Mouse (Mus musculus): ENCODE data around the gene Sass6. TPM values are rescaled to one million over a fixed set of nuclear protein-coding genes. Genes with fewer than 3 reads are reported as not detected.
"Not testable (repeated sequence)": the region's sequence is repeated elsewhere in the genome, so short reads cannot be mapped to it uniquely, and the experiment has no call there.

Sass6 gene
- 25.5 and 27.9 TPM in 2 replicates for polyA plus RNA-seq (2014; fragmentation: Nextera tagmentation; extraction: Ambion mirVana)

DNA sequence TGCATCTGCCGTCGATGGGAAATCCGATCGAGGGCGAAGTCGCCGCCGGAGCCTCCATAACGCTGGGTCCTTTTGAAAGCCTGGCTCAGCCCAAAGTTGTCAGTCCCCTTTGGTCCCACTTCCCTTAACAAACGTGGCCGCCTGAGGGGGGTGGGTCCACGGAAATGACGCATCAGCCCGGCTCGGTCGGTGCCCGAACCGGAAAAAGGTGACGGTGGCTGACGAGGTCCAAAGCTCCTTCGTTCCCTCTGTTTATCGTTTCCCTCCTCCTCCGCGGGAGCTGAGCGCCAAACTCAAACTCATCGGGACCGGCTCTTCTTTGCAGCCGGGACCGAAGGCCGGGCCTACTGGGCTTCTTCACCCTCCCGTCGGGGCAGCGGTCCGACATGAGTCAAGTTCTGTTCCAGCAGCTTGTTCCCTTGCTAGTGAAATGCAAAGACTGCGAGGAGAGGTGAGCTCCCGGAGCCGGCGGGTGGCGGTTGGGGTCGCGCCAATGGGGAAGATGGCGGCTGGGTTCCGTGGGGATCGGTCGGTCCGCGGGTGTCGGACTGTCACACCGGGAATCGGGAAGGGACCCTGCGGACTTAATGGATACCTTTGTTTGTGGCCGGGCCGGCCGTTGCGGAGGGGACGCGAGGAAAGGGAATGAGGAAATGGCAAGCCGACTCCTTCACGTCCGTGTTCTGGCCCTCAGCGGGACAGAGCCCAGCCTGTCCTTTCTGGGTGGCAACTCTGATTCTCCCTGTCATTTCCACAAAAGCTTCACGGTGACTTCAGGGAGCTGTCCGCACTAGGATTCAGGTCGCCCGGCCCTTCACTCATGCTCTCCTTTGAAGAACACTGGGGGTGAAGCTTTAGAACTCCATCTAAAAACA is at the start of gene Sass6:
TSS of gene Sass6 (plus strand) at position 255 of the 875 bp plus-strand sequence.
- under 1% methylated on average over 65 of the region's 65 CpGs for WGBS
- peak within 1 kb of the TSS; percentile 59 for H3K9ac ChIP-seq (replicated peaks; ENCODE audit: low read depth, low read length)
- ATAC-seq (ENCODE audit: insufficient number of reproducible peaks, insufficient read depth, low FRiP score, low read depth), result peak; percentile 96

DNA sequence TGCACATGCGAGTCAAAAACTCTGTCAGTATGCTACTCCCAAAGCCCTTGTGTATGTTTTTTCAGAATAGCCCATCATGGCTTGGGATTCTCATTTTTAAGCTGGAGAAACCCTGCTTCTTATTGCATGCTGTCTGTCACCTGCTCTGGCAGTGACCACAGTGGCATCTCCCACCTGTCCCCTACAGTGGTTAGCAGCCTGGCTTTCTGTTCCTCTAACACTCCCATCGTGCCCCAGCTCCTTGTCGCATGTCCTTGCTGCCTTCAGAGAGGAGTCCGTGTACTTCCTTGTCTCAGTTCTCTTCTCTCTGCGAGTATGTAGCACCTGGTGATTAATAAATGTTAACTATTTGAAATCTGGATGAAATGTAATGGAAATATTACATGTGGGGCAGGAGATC is 47.4 kb upstream of the Sass6 start:
- H3K36me3 ChIP-seq (ENCODE audit: control insufficient read depth, insufficient read depth, low read length), result peaks cover 13% of the 10 kb centered on the region; the same call in 1 of the 2 replicates
- no peaks in the 10 kb centered on the region for H3K27me3 ChIP-seq (ENCODE audit: control insufficient read depth, insufficient read depth, low read length)
- H3K4me3 ChIP-seq (ENCODE audit: low read depth, low read length), result no peak overlapping the region
- H3K4me2 ChIP-seq (replicated peaks; ENCODE audit: low read depth, low read length), result no peak overlapping the region
- no peaks in the 10 kb centered on the region for H3K9me3 ChIP-seq (ENCODE audit: control insufficient read depth, low read depth, low read length)
- no peaks in the 10 kb centered on the region for H3K4me1 ChIP-seq (ENCODE audit: control insufficient read depth, insufficient read depth, low read length)
- no peak for ATAC-seq (ENCODE audit: insufficient number of reproducible peaks, insufficient read depth, low FRiP score, low read depth)
- no peak overlapping the region for H3K9ac ChIP-seq (replicated peaks; ENCODE audit: low read depth, low read length)
- WGBS, result 86% methylated on average over 5 of the region's 5 CpGs
- no peak overlapping the region for H3K27ac ChIP-seq (ENCODE audit: low read length)

More for the DNA sequence above, at the start of gene Sass6:
- H3K4me1 ChIP-seq (ENCODE audit: control insufficient read depth, insufficient read depth, low read length), result peaks cover 7% of the 10 kb centered on the region; the same call in 1 of the 2 replicates
- peak within 1 kb of the TSS; percentile 61 for H3K4me3 ChIP-seq (ENCODE audit: low read depth, low read length)
- no peaks in the 10 kb centered on the region for H3K9me3 ChIP-seq (ENCODE audit: control insufficient read depth, low read depth, low read length)
- H3K27me3 ChIP-seq (ENCODE audit: control insufficient read depth, insufficient read depth, low read length), result no peaks in the 10 kb centered on the region
- peak within 1 kb of the TSS; percentile 74 for H3K4me2 ChIP-seq (replicated peaks; ENCODE audit: low read depth, low read length)
- peak within 1 kb of the TSS; percentile 64 for H3K27ac ChIP-seq (ENCODE audit: low read length)
- H3K36me3 ChIP-seq (ENCODE audit: control insufficient read depth, insufficient read depth, low read length), result peaks cover 14% of the 10 kb centered on the region

DNA sequence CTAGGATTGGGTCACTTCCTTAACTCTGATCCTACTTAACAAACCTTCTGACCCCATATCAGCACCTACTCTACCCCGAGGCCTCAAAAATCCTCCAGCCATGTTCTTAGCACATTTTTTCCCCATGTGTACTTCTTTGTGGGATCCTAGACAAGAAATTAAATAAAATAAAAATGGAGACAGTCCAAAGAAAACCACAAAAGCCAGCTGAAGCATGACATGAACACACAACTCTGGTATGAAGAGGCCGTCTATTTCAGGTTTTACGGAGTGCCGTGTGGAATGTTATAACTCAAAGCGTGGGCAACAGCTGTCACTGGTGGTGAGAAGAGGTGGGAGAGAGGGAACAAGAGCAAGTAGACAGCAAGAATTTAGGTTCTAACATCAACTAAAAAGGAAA is 43.4 kb upstream of the Sass6 start:
- peaks cover 7% of the 10 kb centered on the region; the same call in 1 of the 2 replicates for H3K36me3 ChIP-seq (ENCODE audit: control insufficient read depth, insufficient read depth, low read length)
- no peak overlapping the region for H3K4me3 ChIP-seq (ENCODE audit: low read depth, low read length)
- H3K4me1 ChIP-seq (ENCODE audit: control insufficient read depth, insufficient read depth, low read length), result no peaks in the 10 kb centered on the region
- H3K27ac ChIP-seq (ENCODE audit: low read length), result no peak overlapping the region
- no peaks in the 10 kb centered on the region for H3K27me3 ChIP-seq (ENCODE audit: control insufficient read depth, insufficient read depth, low read length)
- no peak overlapping the region for H3K9ac ChIP-seq (replicated peaks; ENCODE audit: low read depth, low read length)
- no peak for ATAC-seq (ENCODE audit: insufficient number of reproducible peaks, insufficient read depth, low FRiP score, low read depth)
- H3K9me3 ChIP-seq (ENCODE audit: control insufficient read depth, low read depth, low read length), result no peaks in the 10 kb centered on the region
- no peak overlapping the region for H3K4me2 ChIP-seq (replicated peaks; ENCODE audit: low read depth, low read length)
- 87% methylated on average over 5 of the region's 5 CpGs for WGBS

DNA sequence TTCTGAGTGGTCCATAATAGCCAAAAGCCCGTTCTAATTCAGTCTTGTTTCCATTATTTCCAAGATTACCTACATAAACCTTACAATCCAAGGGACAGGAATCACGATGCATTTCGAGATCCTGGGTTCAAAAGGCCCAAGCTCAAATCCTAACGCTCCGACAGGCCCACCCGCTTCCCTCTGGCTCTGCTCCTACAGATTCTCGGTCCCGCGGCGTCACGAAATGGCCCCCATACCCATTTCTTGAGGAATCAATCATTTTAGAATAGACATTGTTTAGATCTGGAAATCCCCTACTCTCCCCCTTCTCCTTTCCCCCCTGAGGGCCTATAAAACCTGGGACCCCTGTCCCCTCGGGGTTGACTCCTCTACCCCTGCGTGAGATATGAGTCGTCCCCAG is 33.5 kb upstream of the Sass6 start:
- ATAC-seq (ENCODE audit: insufficient number of reproducible peaks, insufficient read depth, low FRiP score, low read depth); H3K4me3 ChIP-seq (ENCODE audit: low read depth, low read length); H3K4me2 ChIP-seq (replicated peaks; ENCODE audit: low read depth, low read length); H3K36me3 ChIP-seq (ENCODE audit: control insufficient read depth, insufficient read depth, low read length); H3K27me3 ChIP-seq (ENCODE audit: control insufficient read depth, insufficient read depth, low read length); H3K4me1 ChIP-seq (ENCODE audit: control insufficient read depth, insufficient read depth, low read length); H3K27ac ChIP-seq (ENCODE audit: low read length); H3K9me3 ChIP-seq (ENCODE audit: control insufficient read depth, low read depth, low read length); H3K9ac ChIP-seq (replicated peaks; ENCODE audit: low read depth, low read length): not testable (repeated sequence)
- 95% methylated on average over 13 of the region's 14 CpGs for WGBS

DNA sequence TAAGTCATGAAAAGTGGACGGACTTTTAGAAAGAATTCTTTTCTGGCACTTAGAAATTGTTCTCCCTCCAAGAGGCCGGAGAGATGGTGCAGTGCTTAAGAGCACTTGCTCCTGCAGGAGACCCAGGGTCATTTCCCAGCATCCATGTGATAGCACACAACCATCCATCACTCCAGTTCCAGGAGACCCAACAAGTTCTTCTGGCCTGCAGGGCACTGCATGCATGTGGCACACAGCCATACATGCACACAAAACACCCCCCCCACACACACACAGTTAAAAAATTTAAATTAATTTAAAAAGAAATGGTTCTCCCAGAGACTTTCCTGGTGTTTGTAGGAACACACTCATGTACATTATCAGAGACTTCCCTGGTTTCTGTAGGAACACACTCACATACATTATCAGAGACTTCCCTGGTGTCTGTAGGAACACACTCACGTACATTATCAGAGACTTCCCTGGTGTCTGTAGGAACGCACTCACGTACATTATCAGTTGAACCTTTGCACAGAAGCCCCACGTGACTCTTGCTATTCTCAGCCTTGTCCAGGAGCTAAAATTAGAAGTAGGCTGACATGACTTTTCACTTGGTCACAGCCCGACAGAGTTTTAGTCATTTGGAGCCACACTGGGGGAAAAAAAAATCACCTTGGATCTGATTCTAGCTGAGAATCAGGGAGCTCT is 32.2 kb upstream of the Sass6 start, which contains the start of gene Lrrc39:
TSS of gene Lrrc39 (plus strand) at position 566 of the 687 bp plus-strand sequence.
- H3K4me1 ChIP-seq (ENCODE audit: control insufficient read depth, insufficient read depth, low read length), result no peaks in the 10 kb centered on the region
- peak; percentile 77; the same call in 1 of the 2 replicates for ATAC-seq (ENCODE audit: insufficient number of reproducible peaks, insufficient read depth, low FRiP score, low read depth)
- no peak within 1 kb of the TSS for H3K4me2 ChIP-seq (replicated peaks; ENCODE audit: low read depth, low read length)
- no peaks in the 10 kb centered on the region for H3K27me3 ChIP-seq (ENCODE audit: control insufficient read depth, insufficient read depth, low read length)
- no peak within 1 kb of the TSS for H3K9ac ChIP-seq (replicated peaks; ENCODE audit: low read depth, low read length)
- no peaks in the 10 kb centered on the region for H3K36me3 ChIP-seq (ENCODE audit: control insufficient read depth, insufficient read depth, low read length)
- H3K27ac ChIP-seq (ENCODE audit: low read length), result no peak within 1 kb of the TSS
- H3K4me3 ChIP-seq (ENCODE audit: low read depth, low read length), result no peak within 1 kb of the TSS
- no peaks in the 10 kb centered on the region; the same call in 1 of the 2 replicates for H3K9me3 ChIP-seq (ENCODE audit: control insufficient read depth, low read depth, low read length)
- 47% methylated on average over 7 of the region's 7 CpGs for WGBS

DNA sequence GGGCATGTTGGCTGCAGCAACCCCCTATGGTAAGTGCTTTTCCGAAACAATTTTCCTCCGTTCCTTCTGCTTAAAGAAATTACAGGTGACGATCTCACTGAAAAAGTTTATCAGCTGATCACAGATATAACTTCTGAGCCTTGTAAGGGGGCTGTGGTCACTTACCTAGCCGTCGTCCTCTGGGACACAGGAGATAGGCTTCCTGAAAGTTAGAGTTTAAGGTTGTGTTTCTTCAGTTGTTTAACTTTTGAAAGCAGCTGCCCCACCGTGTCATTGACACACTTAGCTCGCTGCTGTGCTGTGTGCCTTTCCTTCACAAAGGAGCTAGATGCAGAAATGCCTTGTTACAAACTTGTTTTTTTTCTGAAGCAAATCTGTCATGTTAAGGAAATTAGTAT is 31.7 kb upstream of the Sass6 start:
- no peaks in the 10 kb centered on the region for H3K36me3 ChIP-seq (ENCODE audit: control insufficient read depth, insufficient read depth, low read length)
- H3K27me3 ChIP-seq (ENCODE audit: control insufficient read depth, insufficient read depth, low read length), result no peaks in the 10 kb centered on the region
- no peak overlapping the region for H3K4me3 ChIP-seq (ENCODE audit: low read depth, low read length)
- no peaks in the 10 kb centered on the region; the same call in 1 of the 2 replicates for H3K9me3 ChIP-seq (ENCODE audit: control insufficient read depth, low read depth, low read length)
- 66% methylated on average over 7 of the region's 7 CpGs for WGBS
- H3K4me1 ChIP-seq (ENCODE audit: control insufficient read depth, insufficient read depth, low read length), result no peaks in the 10 kb centered on the region
- H3K9ac ChIP-seq (replicated peaks; ENCODE audit: low read depth, low read length), result no peak overlapping the region
- ATAC-seq (ENCODE audit: insufficient number of reproducible peaks, insufficient read depth, low FRiP score, low read depth), result no peak
- H3K27ac ChIP-seq (ENCODE audit: low read length), result no peak overlapping the region
- no peak overlapping the region for H3K4me2 ChIP-seq (replicated peaks; ENCODE audit: low read depth, low read length)

DNA sequence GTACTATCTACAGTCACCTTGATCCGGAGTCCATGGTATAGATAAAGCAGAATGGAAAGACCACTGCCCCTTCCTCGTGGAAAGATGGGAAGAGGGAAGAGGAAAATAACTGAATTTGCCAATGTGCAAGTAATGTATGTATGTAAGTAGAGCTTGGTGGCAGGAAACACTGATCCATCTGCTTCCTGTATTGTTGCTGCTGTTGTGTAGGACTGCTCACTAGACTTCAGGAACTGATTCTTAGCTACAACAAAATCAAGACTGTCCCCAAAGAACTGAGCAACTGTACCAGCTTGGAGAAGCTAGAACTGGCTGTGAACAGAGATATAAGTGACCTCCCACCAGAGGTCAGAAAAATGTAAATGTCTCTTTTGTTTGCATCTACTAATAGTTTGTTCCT is 24.2 kb upstream of the Sass6 start:
- no peak overlapping the region for H3K4me2 ChIP-seq (replicated peaks; ENCODE audit: low read depth, low read length)
- H3K36me3 ChIP-seq (ENCODE audit: control insufficient read depth, insufficient read depth, low read length), result no peaks in the 10 kb centered on the region
- H3K4me1 ChIP-seq (ENCODE audit: control insufficient read depth, insufficient read depth, low read length), result no peaks in the 10 kb centered on the region
- no peak overlapping the region for H3K4me3 ChIP-seq (ENCODE audit: low read depth, low read length)
- H3K27me3 ChIP-seq (ENCODE audit: control insufficient read depth, insufficient read depth, low read length), result no peaks in the 10 kb centered on the region
- no peak for ATAC-seq (ENCODE audit: insufficient number of reproducible peaks, insufficient read depth, low FRiP score, low read depth)
- H3K9me3 ChIP-seq (ENCODE audit: control insufficient read depth, low read depth, low read length), result no peaks in the 10 kb centered on the region; the same call in 1 of the 2 replicates
- H3K9ac ChIP-seq (replicated peaks; ENCODE audit: low read depth, low read length), result no peak overlapping the region
- H3K27ac ChIP-seq (ENCODE audit: low read length), result no peak overlapping the region
- WGBS, result 68% methylated on average over 2 of the region's 2 CpGs

DNA sequence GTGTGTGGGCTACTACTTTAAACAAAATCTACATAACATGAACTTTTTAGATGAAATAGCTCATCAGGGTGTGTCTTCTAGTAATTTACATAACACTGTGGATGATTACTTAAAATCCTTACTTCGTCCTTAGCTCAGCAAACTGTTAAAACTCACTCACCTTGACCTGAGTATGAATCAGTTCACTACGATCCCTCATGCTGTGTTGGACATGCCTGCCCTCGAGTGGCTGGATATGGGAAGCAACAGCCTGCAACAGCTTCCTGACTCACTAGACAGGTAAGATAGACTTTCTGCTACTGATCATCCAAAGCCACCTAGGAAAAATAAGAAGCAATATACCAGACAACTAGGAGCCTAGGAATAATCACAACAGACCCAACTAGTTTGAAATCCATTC is 17.5 kb upstream of the Sass6 start:
- 46% methylated on average over 3 of the region's 3 CpGs for WGBS
- Histone ChIP-seq H3K9me3 (ENCODE audit: control insufficient read depth, low read depth, low read length) (no peaks in the 10 kb centered on the region), H3K9ac (replicated peaks; ENCODE audit: low read depth, low read length) (no peak overlapping the region), H3K27ac (ENCODE audit: low read length) (no peak overlapping the region), H3K4me1 (ENCODE audit: control insufficient read depth, insufficient read depth, low read length) (no peaks in the 10 kb centered on the region), H3K4me2 (replicated peaks; ENCODE audit: low read depth, low read length) (no peak overlapping the region), H3K36me3 (ENCODE audit: control insufficient read depth, insufficient read depth, low read length) (peaks cover 16% of the 10 kb centered on the region; the same call in 1 of the 2 replicates), H3K4me3 (ENCODE audit: low read depth, low read length) (no peak overlapping the region), H3K27me3 (ENCODE audit: control insufficient read depth, insufficient read depth, low read length) (no peaks in the 10 kb centered on the region)
- ATAC-seq (ENCODE audit: insufficient number of reproducible peaks, insufficient read depth, low FRiP score, low read depth), result no peak

Data from stomach, embryonic 14.5 days (tissue).